Mouse (Mus musculus) ES-E14 (cell line): Measurements from ENCODE around the gene Prokr2.

ENCODE experiments used
- HCFC1 ChIP-seq: IDR thresholded peaks from 2 replicates; pipeline ENCODE4 v1.6.1; 2012; ENCODE audit warnings: low read length, inconsistent platforms, borderline replicate concordance; ENCODE audit not compliant: insufficient read depth
- ZNF384 ChIP-seq: IDR thresholded peaks from 2 replicates; pipeline ENCODE4 v1.6.1; 2012; ENCODE audit warnings: low read depth, low read length, inconsistent platforms

DNA sequence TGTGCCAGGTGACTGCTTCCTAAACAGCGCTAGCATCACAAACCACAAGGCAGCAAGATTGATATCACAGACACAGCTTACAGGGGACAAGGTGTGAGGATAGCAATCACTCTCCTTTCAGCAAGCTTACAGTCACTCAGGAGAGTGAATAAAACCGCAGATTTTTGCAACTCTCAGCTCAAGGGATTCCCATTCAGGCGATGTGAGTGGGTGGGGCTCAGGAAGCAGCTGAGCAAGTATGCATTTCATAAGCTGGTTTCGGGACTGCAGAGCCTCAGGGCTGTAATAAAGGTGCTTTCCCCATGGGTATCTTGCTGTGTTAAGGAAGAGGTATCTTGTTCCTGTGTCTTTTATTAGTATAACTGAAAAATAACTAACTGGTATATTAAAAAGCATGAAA is 5.6 kb downstream of the Prokr2 start:
- no peak for TF ChIP-seq HCFC1
- no peak for TF ChIP-seq ZNF384
